Comparison of ENCODE assay signal across 9 mouse cellular contexts in the genomic region with DNA sequence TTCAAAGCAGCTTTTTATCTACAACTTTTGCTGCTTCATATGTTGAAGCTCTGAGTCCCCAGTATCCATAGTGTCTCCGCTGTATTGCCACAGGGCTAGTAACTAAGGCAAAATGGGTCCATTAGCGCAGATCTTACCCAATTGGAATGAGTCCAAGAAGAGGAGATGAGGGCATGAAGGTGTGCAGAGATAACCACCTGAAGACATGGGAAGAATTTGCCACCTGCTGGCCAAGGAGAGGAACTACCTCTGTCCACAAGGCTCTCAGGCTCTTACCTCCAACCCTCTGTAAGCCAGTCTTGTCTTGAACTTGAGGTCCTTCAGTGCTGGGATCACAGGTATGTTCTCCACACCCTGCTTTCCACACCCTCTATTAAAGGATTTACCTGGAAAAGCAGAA. TPM values are rescaled to one million over a fixed set of nuclear protein-coding genes. Genes with fewer than 3 reads are reported as not detected.
A peak's percentile ranks its signal among the peaks of the same experiment; 100 is the strongest.
DNase-seq lines count a peak whose midpoint lies in the region; ATAC-seq and TF ChIP-seq lines count a peak whose summit lies in the region.
"Had no signal": no experiment of that assay in that cellular context is flagged by ENCODE, and none has a peak within 500 bp of the region (broad histone marks: within the 10 kb centered on the region; RNA-seq: fewer than 3 reads in every experiment).

No protein-coding gene starts in this region.

- H3K4me2 ChIP-seq in kidney, embryonic 14.5 days (replicated peaks; ENCODE audit: low read depth, low read length), result no peak overlapping the region
- H3K4me2 ChIP-seq: neural tube, embryonic 13.5 days had no signal

- 73% methylated on average over 2 of the region's 2 CpGs for WGBS in kidney, embryonic 14.5 days

- H3K27ac ChIP-seq in kidney, embryonic 14.5 days (ENCODE audit: low read depth, low read length), result no peak overlapping the region
- no peak overlapping the region for H3K27ac ChIP-seq in ES-E14 (ENCODE audit: insufficient read depth, low read depth, low read length, poor library complexity, severe bottlenecking)
- H3K27ac ChIP-seq: neural tube, embryonic 13.5 days had no signal

- in situ Hi-C loops in ES-E14 (cut with MboI; ENCODE audit: low sequenced_read_pairs in 2 of 2, unreplicated experiment in 2 of 2), result no loop called here

- ATAC-seq in kidney, embryonic 14.5 days (ENCODE audit: low FRiP score, low TSS enrichment), result no peak
- no peak for ATAC-seq in erythroblast, adult 5-6 weeks (replicated peaks; ENCODE audit: low FRiP score, poor library complexity, severe bottlenecking)

- no peaks in the 10 kb centered on the region for H3K36me3 ChIP-seq in kidney, embryonic 14.5 days (ENCODE audit: control insufficient read depth, insufficient read depth, low read length)
- no peaks in the 10 kb centered on the region for H3K36me3 ChIP-seq in ES-E14 (ENCODE audit: control insufficient read depth, insufficient read depth, low read length, poor library complexity, severe bottlenecking)
- H3K36me3 ChIP-seq: neural tube, embryonic 13.5 days had no signal

- H3K9ac ChIP-seq in kidney, embryonic 14.5 days (ENCODE audit: low read depth, low read length), result no peak overlapping the region
- H3K9ac ChIP-seq in ES-E14 (ENCODE audit: insufficient read depth, low read depth, low read length, poor library complexity, severe bottlenecking), result no peak overlapping the region
- H3K9ac ChIP-seq: neural tube, embryonic 13.5 days had no signal

- H3K4me1 ChIP-seq in kidney, embryonic 14.5 days (ENCODE audit: control insufficient read depth, insufficient read depth, low read length), result no peaks in the 10 kb centered on the region
- H3K4me1 ChIP-seq in ES-E14 (ENCODE audit: control insufficient read depth in 2 of 2, insufficient read depth in 2 of 2, low read length in 2 of 2, poor library complexity in 1 of 2), result no peaks in the 10 kb centered on the region
- H3K4me1 ChIP-seq: neural tube, embryonic 13.5 days had no signal

- peak; percentile 38 for DNase-seq in kidney, adult 9 months
- peak; percentile 31 for DNase-seq in ES-E14 (ENCODE audit: low read depth, low spot score)
- peak; percentile 2 for DNase-seq in c-Kit-negative CD71-positive TER-119-positive erythroid progenitor cells, embryonic 14.5 days (ENCODE audit: low read depth, low spot score)
- peak; percentile 7 for DNase-seq in lung, postnatal 10 days
- no peak for DNase-seq in right cerebral cortex, postnatal 36 days (ENCODE audit: low spot score in 2 of 2)

- H3K9me3 ChIP-seq in kidney, embryonic 14.5 days (ENCODE audit: control insufficient read depth, low read length), result no peaks in the 10 kb centered on the region
- no peaks in the 10 kb centered on the region for H3K9me3 ChIP-seq in ES-E14 (ENCODE audit: control insufficient read depth, insufficient read depth, low read depth, low read length)
- H3K9me3 ChIP-seq: neural tube, embryonic 13.5 days had no signal

- H3K27me3 ChIP-seq in kidney, embryonic 14.5 days (ENCODE audit: control insufficient read depth, insufficient read depth, low read length), result no peaks in the 10 kb centered on the region
- H3K27me3 ChIP-seq: neural tube, embryonic 13.5 days had no signal

- no peak overlapping the region for H3K4me3 ChIP-seq in kidney, embryonic 14.5 days (ENCODE audit: low read length)
- no peak overlapping the region for H3K4me3 ChIP-seq in ES-E14 (ENCODE audit: insufficient read depth in 1 of 2, low read depth in 1 of 2, low read length in 2 of 2, poor library complexity in 1 of 2, severe bottlenecking in 1 of 2)
- H3K4me3 ChIP-seq: neural tube, embryonic 13.5 days had no signal

TF ChIP-seq in ES-E14, 5 proteins besides CTCF, POLR2A, EP300 and RAD21:
- TF ChIP-seq ZNF384 (IDR thresholded peaks at IDR 0.05; ENCODE audit: low read depth, low read length), result no peak
- TF ChIP-seq MAFK (IDR thresholded peaks at IDR 0.05; ENCODE audit: insufficient read depth, low read depth, low read length), result no peak
- TF ChIP-seq ZC3H11A (IDR thresholded peaks at IDR 0.05; ENCODE audit: borderline replicate concordance, low read depth, low read length), result no peak; the same call in 1 of the 2 replicates
- no peak for TF ChIP-seq CHD2 (IDR thresholded peaks at IDR 0.05; ENCODE audit: low read depth, low read length)
- no peak for TF ChIP-seq HCFC1 (IDR thresholded peaks at IDR 0.05; ENCODE audit: borderline replicate concordance, insufficient read depth, low read length)

RNA-seq across cellular contexts. Expression of gene BC025446, which starts 27.1 kb away (rescaled TPM):
- 8.5 and 9.6 TPM in 2 replicates for polyA plus RNA-seq in kidney, embryonic 14.5 days (2014; fragmentation: Nextera tagmentation; extraction: Ambion mirVana)
- 0.21 and 0.85 TPM in 2 replicates for total RNA-seq in ES-E14 (2012; rRNA removed)
- total RNA-seq in erythroblast, adult 5-6 weeks (2015; ENCODE audit: low replicate concordance), result not detected in 2 replicates
- total RNA-seq in erythroblast, adult 5-6 weeks (2017; ENCODE audit: low replicate concordance), result not detected in 2 replicates
- polyA plus RNA-seq: heart, embryonic 16.5 days; neural tube, embryonic 13.5 days had no signal

RNA-seq across cellular contexts. Expression of gene Ly6g, which starts 34.1 kb away (rescaled TPM):
- polyA plus RNA-seq in kidney, embryonic 14.5 days (2014; fragmentation: Nextera tagmentation; extraction: Ambion mirVana), result 0.46 and 0.56 TPM in 2 replicates
- total RNA-seq in ES-E14 (2012; rRNA removed), result not detected in 2 replicates
- 57.5 and 114 TPM in 2 replicates for total RNA-seq in erythroblast, adult 5-6 weeks (2015; ENCODE audit: low replicate concordance)
- total RNA-seq in erythroblast, adult 5-6 weeks (2017; ENCODE audit: low replicate concordance), result 9.2 and 24.2 TPM in 2 replicates
- polyA plus RNA-seq: neural tube, embryonic 13.5 days had no signal

Comparison
In these comparisons a context has a peak if more than half of its experiments do, and no peak if none do; other contexts are left out.
1. DNase-seq: peak in kidney, adult 9 months (single experiment), ES-E14 (single experiment), c-Kit-negative CD71-positive TER-119-positive erythroid progenitor cells, embryonic 14.5 days (single experiment) and lung, postnatal 10 days (single experiment); none in right cerebral cortex, postnatal 36 days (0 of 2).